Mouse (Mus musculus) frontal cortex, adult 2 months (tissue): ENCODE measurements around the gene Pax2. TPM values are rescaled to one million over a fixed set of nuclear protein-coding genes. Genes with fewer than 3 reads are reported as not detected.

ENCODE experiments used
- polyA plus RNA-seq: library from polyadenylated mRNA; depleted of rRNA; stranded (reverse); fragments of >200 nt; gene quantifications from 2 replicates; pipeline ENCODE4 v1.2.3, GENCODE M21; 2012; rRNA removed

Gene Pax2
- polyA plus RNA-seq, 1 experiment, result 0.06 TPM

Other genes starting within 250 kb of the Pax2 start
- gene Sec31b, start 210.2 kb upstream of the Pax2 start, polyA plus RNA-seq, result 0.40 and 0.56 TPM in 2 replicates
- gene Gm20538, start 203.2 kb upstream of the Pax2 start, polyA plus RNA-seq, result not detected in 2 replicates
- gene Ndufb8, start 200.6 kb upstream of the Pax2 start, polyA plus RNA-seq, result 501 and 602 TPM in 2 replicates
- 25.3 and 26.5 TPM in 2 replicates for gene Hif1an, start 193.2 kb upstream of the Pax2 start, polyA plus RNA-seq
- 39.7 and 46.4 TPM in 2 replicates for gene Slf2, start 175.1 kb downstream of the Pax2 start, polyA plus RNA-seq
- 52.4 and 53.9 TPM in 2 replicates for gene Sema4g, start 233.1 kb downstream of the Pax2 start, polyA plus RNA-seq
- gene Twnk, start 249.6 kb downstream of the Pax2 start, polyA plus RNA-seq, result 10.2 and 11.3 TPM in 2 replicates